Mouse (Mus musculus): Measurements from ENCODE around the gene Dcp1a.

The Dcp1a gene

GRCm38 (mm10) chr14:30479361-30479948, at the start of gene Dcp1a:
Gene Dcp1a, plus strand, starts transcription at chr14:30479535.
- peak; percentile 90 for DNase-seq (ENCODE audit: low read depth, low spot score)

- no peak for DNase-seq (ENCODE audit: low read depth, low spot score)
Observed at GRCm38 (mm10) chr14:30429606-30430005, 49.7 kb upstream of the Dcp1a start.

GRCm38 (mm10) chr14:30430026-30430425, 49.3 kb upstream of the Dcp1a start:
- no peak for DNase-seq (ENCODE audit: low read depth, low spot score)

- DNase-seq (ENCODE audit: low read depth, low spot score): no peak
Observed at GRCm38 (mm10) chr14:30430446-30430845, 48.9 kb upstream of the Dcp1a start.

GRCm38 (mm10) chr14:30435316-30435715, 44.0 kb upstream of the Dcp1a start:
- DNase-seq (ENCODE audit: low read depth, low spot score): no peak

- no peak for DNase-seq (ENCODE audit: low read depth, low spot score)
Observed at GRCm38 (mm10) chr14:30439915-30440314, 39.4 kb upstream of the Dcp1a start.

- no peak for DNase-seq (ENCODE audit: low read depth, low spot score)
Observed at GRCm38 (mm10) chr14:30455801-30456595, 23.3 kb upstream of the Dcp1a start.

GRCm38 (mm10) chr14:30457436-30457835, 21.9 kb upstream of the Dcp1a start:
- no peak for DNase-seq (ENCODE audit: low read depth, low spot score)

- no peak for DNase-seq (ENCODE audit: low read depth, low spot score)
Observed at GRCm38 (mm10) chr14:30457897-30458296, 21.4 kb upstream of the Dcp1a start.

- no peak for DNase-seq (ENCODE audit: low read depth, low spot score)
Observed at GRCm38 (mm10) chr14:30458820-30459219, 20.5 kb upstream of the Dcp1a start.

GRCm38 (mm10) chr14:30459891-30460523, 19.3 kb upstream of the Dcp1a start:
- DNase-seq (ENCODE audit: low read depth, low spot score): peak; percentile 36

- DNase-seq (ENCODE audit: low read depth, low spot score): no peak
Observed at GRCm38 (mm10) chr14:30463312-30463711, 16.0 kb upstream of the Dcp1a start.

- DNase-seq (ENCODE audit: low read depth, low spot score): no peak
Observed at GRCm38 (mm10) chr14:30473605-30474004, 5.7 kb upstream of the Dcp1a start.

GRCm38 (mm10) chr14:30474416-30474815, 4.9 kb upstream of the Dcp1a start:
- DNase-seq (ENCODE audit: low read depth, low spot score): no peak

GRCm38 (mm10) chr14:30491342-30491741, 12.0 kb downstream of the Dcp1a start, which contains the start of gene Cacna1d:
Gene Cacna1d, minus strand, starts transcription at chr14:30491455.
- DNase-seq (ENCODE audit: low read depth, low spot score): no peak

- DNase-seq (ENCODE audit: low read depth, low spot score): no peak
Observed at GRCm38 (mm10) chr14:30493276-30493675, 13.9 kb downstream of the Dcp1a start.

- DNase-seq (ENCODE audit: low read depth, low spot score): no peak
Observed at GRCm38 (mm10) chr14:30494998-30495397, 15.7 kb downstream of the Dcp1a start.

GRCm38 (mm10) chr14:30498202-30498601, 18.9 kb downstream of the Dcp1a start:
- no peak for DNase-seq (ENCODE audit: low read depth, low spot score)

GRCm38 (mm10) chr14:30504990-30505389, 25.7 kb downstream of the Dcp1a start:
- DNase-seq (ENCODE audit: low read depth, low spot score): no peak

- no peak for DNase-seq (ENCODE audit: low read depth, low spot score)
Observed at GRCm38 (mm10) chr14:30510214-30510763, 31.0 kb downstream of the Dcp1a start.

GRCm38 (mm10) chr14:30512896-30513295, 33.6 kb downstream of the Dcp1a start:
- no peak for DNase-seq (ENCODE audit: low read depth, low spot score)

Data from WW6 (cell line).